Mouse (Mus musculus): ENCODE results near the gene Cdh24. TPM values are rescaled to one million over a fixed set of nuclear protein-coding genes. Genes with fewer than 3 reads are reported as not detected.

Cdh24 gene
- total RNA-seq, 1 experiment from 2014 or later: 1.5 TPM

Other genes with a start within 250 kb of the Cdh24 start
- gene Slc7a7, start 223.6 kb downstream of the Cdh24 start, total RNA-seq (2017): 2.8 and 7.4 TPM in 2 replicates
- 31.8 and 33.4 TPM in 2 replicates for gene Mrpl52, start 214.5 kb downstream of the Cdh24 start, total RNA-seq (2017)
- gene Mmp14, start 209.8 kb downstream of the Cdh24 start, total RNA-seq (2017): 0.58 and 2.6 TPM in 2 replicates
- 69.1 and 100 TPM in 2 replicates for gene Lrp10, start 177.2 kb downstream of the Cdh24 start, total RNA-seq (2017)
- gene Rem2, start 165.3 kb downstream of the Cdh24 start, total RNA-seq (2017): 0.61 and 0.93 TPM in 2 replicates
- gene Prmt5, start 123.8 kb downstream of the Cdh24 start, total RNA-seq (2017): 13.3 and 18.4 TPM in 2 replicates
- gene Haus4, start 86.7 kb downstream of the Cdh24 start, total RNA-seq (2017): 20.0 and 20.7 TPM in 2 replicates
- 0.12 and 0.25 TPM in 2 replicates for gene Ajuba, start 63.8 kb downstream of the Cdh24 start, total RNA-seq (2017)
- gene 4931414P19Rik, start 35.4 kb downstream of the Cdh24 start, total RNA-seq (2017): 2.1 and 4.5 TPM in 2 replicates
- gene Psmb5, start 23.3 kb downstream of the Cdh24 start, total RNA-seq (2017): 24.0 and 29.1 TPM in 2 replicates
- 0.12 TPM in 1 of 2 replicates, not detected in the other for gene Psmb11, start 19.9 kb downstream of the Cdh24 start, total RNA-seq (2017)
- not detected in 2 replicates for gene Gm17606, start 412 bp downstream of the Cdh24 start, total RNA-seq (2017)
- gene 1700123O20Rik, start 44.9 kb upstream of the Cdh24 start, total RNA-seq (2017): 24.8 and 28.1 TPM in 2 replicates
- 373 and 387 TPM in 2 replicates for gene Acin1, start 45.6 kb upstream of the Cdh24 start, total RNA-seq (2017)
- gene Gm29776, start 57.5 kb upstream of the Cdh24 start, total RNA-seq (2017): not detected in 2 replicates
- 9.1 and 9.2 TPM in 2 replicates for gene Cebpe, start 70.8 kb upstream of the Cdh24 start, total RNA-seq (2017)
- 0.49 and 0.81 TPM in 2 replicates for gene Slc7a8, start 140.6 kb upstream of the Cdh24 start, total RNA-seq (2017)
- gene Rnf212b, start 172.8 kb upstream of the Cdh24 start, total RNA-seq (2017): not detected in 2 replicates
- gene Homez, start 229.6 kb upstream of the Cdh24 start, total RNA-seq (2017): 9.2 and 9.7 TPM in 2 replicates
- gene Ppp1r3e, start 236.2 kb upstream of the Cdh24 start, total RNA-seq (2017): 0.47 TPM in 1 of 2 replicates, not detected in the other
- 3.6 and 6.6 TPM in 2 replicates for gene Bcl2l2, start 242.0 kb upstream of the Cdh24 start, total RNA-seq (2017)
- not detected in 2 replicates for gene Gm20521, start 242.1 kb upstream of the Cdh24 start, total RNA-seq (2017)